Mouse (Mus musculus) embryonic fibroblast, embryonic 13.5 days (primary cell): ENCODE results near the gene Adam1b. TPM values are rescaled to one million over a fixed set of nuclear protein-coding genes. Genes with fewer than 3 reads are reported as not detected.
A peak's percentile ranks its signal among the peaks of the same experiment; 100 is the strongest.
"Not testable (repeated sequence)": the region's sequence is repeated elsewhere in the genome, so short reads cannot be mapped to it uniquely, and the experiment has no call there.

ENCODE experiments used
- H3K27ac ChIP-seq: 2 replicates; pipeline ENCODE4 v1.5.1; 2012; ENCODE audit warnings: low read length, control low read depth, inconsistent platforms; ENCODE audit not compliant: insufficient read depth
- H3K4me1 ChIP-seq: 2 replicates; pipeline ENCODE4 v1.6.1; 2011; ENCODE audit warnings: low read length; ENCODE audit not compliant: control insufficient read depth, insufficient read depth
- H3K4me3 ChIP-seq: 2 replicates; pipeline ENCODE4 v1.5.1; 2011; ENCODE audit warnings: mild to moderate bottlenecking, control low read depth, low read length; ENCODE audit not compliant: insufficient read depth
- CTCF ChIP-seq: IDR thresholded peaks from 2 replicates; pipeline ENCODE4 v1.5.1; 2011; ENCODE audit warnings: mild to moderate bottlenecking, control low read depth, low read length, moderate library complexity, borderline replicate concordance; ENCODE audit not compliant: insufficient read depth
- POLR2A ChIP-seq: IDR thresholded peaks from 2 replicates; pipeline ENCODE4 v1.6.1; 2011; ENCODE audit warnings: low read depth, mild to moderate bottlenecking, control low read depth, low read length, moderate library complexity
- polyA plus RNA-seq: library from polyadenylated mRNA; stranded (reverse); fragments of >200 nt; gene quantifications from 2 replicates; pipeline ENCODE4 v1.2.4, GENCODE M21; 2011; ENCODE audit warnings: low read depth; ENCODE audit not compliant: missing spikeins, insufficient read length

Gene Adam1b
- polyA plus RNA-seq, 1 experiment = not detected

DNA sequence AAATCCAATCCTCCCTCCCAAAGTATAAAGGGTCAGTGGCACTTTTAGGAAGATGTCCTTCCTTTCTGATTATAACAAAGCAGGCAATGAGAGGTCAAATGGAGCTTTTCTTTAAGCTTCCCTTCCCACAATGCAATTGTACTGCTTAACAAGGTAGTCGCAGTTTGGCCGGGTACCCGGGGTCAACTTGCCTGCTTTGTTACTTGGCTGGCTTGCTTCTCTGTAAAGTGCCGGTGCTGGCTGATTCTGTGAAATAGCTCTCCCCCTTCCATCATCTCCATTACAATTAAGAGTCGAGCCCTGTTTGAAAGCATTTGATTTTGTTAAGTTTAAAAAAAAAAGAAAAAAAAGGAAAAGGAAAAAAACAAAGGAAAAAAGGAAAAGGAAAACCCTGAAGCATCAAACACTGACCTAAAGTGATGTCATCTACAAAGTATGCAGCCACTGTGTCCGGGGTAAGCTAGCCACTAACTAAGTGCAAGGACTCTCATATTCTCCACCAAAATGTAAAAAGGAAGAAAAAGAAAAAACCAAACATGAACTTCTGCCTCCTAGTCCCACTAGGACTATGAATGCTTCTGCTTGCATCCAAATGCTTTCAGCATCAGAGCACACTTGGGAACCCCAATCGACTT lies 33.8 kb upstream of the Adam1b start:
- Histone ChIP-seq H3K27ac (peak overlapping the region; percentile 23; the same call in 1 of the 2 replicates), H3K4me1 (peaks cover 4% of the 10 kb centered on the region), H3K4me3 (no peak overlapping the region)
- TF ChIP-seq CTCF (no peak), POLR2A (no peak)

DNA sequence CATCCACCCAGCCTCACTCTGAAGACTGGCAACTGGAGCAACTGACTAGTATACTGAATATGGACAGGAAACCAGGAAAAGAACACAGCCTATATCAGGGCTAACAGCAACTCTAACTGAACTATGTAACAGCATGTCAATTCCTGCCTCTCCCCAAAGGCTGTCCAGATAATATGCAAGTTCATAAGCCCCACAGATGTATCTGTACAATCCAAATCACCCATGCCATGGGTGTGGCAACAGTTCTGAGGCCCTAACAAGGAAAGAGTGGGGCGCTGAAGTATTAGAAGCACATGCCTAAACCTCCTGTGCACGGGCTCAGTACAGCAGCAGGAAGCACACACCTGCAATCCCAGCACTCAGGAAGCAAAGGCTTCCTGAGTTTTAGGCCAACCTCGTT lies 31.9 kb upstream of the Adam1b start:
- Histone ChIP-seq H3K4me1 (peaks cover 4% of the 10 kb centered on the region), H3K4me3 (no peak overlapping the region), H3K27ac (no peak overlapping the region)
- TF ChIP-seq POLR2A = no peak
- TF ChIP-seq CTCF = no peak

DNA sequence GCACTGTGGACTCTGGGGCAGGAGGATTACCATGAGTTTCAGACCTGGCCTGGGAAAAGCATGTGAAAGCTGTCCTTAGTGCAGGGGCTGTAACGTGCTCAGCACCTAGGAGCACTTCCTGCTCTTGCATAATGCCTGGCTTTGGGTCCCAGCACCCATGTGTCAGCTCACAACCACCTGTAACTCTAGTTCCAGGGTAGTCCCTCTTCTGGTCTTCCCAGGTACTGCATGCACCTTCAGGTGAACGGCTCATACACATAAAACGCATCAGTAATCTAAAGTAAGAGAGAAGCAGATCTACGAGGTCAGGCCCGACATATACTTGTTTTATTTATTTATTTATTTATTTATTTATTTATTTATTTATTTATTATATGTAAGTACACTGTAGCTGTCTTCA lies 31.3 kb upstream of the Adam1b start:
- TF ChIP-seq POLR2A (no peak), CTCF (no peak)
- no peak overlapping the region for H3K4me3 ChIP-seq
- H3K27ac ChIP-seq = no peak overlapping the region
- H3K4me1 ChIP-seq = peaks cover 4% of the 10 kb centered on the region

DNA sequence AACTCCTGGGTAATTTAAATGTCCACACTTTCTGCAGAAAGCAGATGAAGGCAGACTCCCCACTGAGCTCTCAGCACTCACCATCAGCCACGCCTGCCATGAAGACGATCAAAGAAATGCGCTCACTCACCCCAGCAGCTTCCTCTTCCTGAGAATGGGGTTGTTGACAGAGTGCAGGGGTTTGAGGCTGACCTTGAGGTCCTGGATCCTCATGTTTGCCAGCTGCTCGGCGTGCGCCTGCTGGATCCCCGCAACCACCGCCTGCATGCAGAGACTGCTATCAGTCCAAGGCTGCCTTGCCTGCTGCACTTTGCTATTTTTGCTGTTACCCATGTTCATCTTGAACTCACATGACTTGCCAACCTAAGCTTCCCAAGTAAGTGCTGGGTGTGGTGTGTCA lies 23.7 kb upstream of the Adam1b start:
- TF ChIP-seq CTCF (no peak), POLR2A (no peak)
- Histone ChIP-seq H3K4me1 (no peaks in the 10 kb centered on the region), H3K4me3 (no peak overlapping the region), H3K27ac (no peak overlapping the region)

DNA sequence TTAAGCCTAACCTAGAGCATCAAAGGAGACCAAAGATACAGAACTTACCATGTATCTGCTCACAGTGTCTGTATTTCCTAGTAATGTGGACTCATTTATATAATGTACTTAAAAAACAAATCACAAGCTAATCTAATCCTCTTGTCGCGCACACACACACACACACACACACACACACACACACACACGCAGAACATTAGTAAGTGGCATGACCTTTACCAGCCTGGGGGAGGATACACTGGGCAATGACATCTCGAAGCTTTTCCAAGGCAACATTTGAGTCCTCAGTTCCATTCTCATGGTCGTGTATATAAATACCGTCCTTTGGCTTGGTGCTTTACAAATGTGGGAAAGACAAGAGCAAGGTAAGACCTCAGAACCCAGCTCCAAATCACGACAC lies 23.3 kb upstream of the Adam1b start:
- Histone ChIP-seq H3K4me3 (no peak overlapping the region), H3K4me1 (no peaks in the 10 kb centered on the region), H3K27ac (no peak overlapping the region)
- TF ChIP-seq POLR2A (no peak), CTCF (no peak)

DNA sequence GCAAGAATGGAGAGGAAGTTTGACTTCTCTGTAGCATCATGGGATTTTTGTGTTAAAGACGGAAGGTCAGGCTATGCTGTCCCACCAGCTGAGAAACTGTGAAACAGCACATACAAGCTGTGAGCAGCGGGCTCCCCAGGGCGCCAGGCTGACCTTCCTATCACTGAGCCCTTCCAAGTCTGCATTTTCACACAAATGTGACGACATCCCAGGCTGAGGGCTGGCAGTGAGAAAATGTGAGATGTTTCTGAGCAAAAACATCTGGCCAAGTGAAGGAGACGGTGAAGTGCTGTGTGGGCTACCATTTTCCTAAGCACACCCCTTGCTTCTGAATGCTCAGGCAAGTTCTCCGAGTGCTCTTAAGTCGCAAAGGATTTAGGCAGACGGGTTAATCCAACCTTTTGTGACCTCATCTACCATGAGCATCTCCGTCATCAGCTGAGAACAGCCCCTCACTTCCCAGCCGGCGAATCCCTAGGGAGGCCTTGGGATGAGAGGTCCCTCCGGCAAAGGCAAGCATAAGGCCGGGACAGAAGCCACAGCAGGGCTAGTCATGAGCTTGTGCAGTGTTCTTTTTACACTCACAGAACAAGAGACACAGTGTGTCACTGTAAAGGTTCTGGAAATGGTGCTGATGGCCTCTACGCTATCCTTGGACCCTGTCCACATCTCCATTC lies 22.7 kb upstream of the Adam1b start:
- Histone ChIP-seq H3K4me3 (no peak overlapping the region), H3K4me1 (no peaks in the 10 kb centered on the region), H3K27ac (no peak overlapping the region)
- no peak for TF ChIP-seq POLR2A
- no peak for TF ChIP-seq CTCF

DNA sequence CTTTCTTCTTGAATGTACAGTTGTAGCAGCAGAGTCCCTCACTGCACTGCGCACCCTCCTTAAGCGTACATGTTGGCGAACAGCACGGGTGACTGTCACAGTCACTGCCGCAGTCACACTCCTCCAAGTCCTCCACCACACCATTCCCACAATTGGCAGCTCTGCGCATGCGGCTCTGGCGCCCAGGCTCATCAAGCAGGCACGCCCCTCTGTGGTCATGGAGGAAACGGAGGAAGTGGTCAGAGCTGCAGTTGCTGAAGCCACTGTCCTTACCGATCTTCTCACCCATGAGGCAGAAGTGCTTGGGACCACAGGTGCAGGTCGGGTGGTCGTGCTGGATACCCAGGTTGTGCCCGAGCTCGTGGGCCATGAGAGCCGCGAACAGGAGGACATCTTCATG lies 16.5 kb upstream of the Adam1b start:
- H3K4me3 ChIP-seq, H3K27ac ChIP-seq, H3K4me1 ChIP-seq: not testable (repeated sequence)

DNA sequence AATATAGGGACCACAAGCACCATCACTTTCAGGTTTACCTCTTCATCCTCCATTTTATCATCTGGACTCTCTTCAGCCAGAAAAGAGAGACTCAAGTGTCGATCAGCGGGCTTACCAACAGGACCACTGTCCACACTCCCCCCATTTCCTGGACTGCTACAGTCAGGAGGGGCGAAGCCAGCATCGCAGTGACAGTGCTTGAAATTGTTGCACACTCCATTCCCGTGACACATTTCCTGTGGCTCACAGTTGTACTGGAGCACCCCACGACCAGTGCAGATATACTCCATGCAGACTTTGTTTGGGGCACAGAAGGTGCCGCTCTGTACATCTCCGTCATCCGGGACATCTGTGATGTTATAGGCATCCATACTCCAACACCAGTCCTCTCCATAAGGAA lies 15.7 kb upstream of the Adam1b start:
- no peak for TF ChIP-seq POLR2A
- no peak for TF ChIP-seq CTCF
- Histone ChIP-seq H3K27ac (no peak overlapping the region), H3K4me1 (no peaks in the 10 kb centered on the region), H3K4me3 (no peak overlapping the region)

DNA sequence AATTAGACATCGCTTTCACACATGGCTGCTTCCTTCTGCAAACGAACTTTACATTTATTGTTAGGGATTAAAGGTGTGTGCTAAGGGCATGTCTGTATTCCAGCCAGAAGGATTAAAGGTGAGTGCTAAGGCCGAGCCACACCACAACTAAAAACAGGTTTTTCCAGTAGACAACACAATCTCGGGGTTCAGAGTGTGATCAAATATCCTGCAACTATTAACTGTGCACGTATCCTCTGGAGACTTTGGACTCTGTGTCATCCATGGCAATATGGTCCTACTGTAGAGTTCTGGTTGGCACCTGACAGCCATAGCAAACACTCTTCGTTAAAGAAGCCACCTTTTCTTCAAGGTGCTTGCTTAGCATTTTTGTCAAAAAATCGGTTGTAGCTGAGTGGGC lies 6.8 kb upstream of the Adam1b start:
- Histone ChIP-seq H3K4me3 (no peak overlapping the region), H3K27ac (no peak overlapping the region), H3K4me1 (no peaks in the 10 kb centered on the region)
- no peak for TF ChIP-seq POLR2A
- no peak for TF ChIP-seq CTCF

DNA sequence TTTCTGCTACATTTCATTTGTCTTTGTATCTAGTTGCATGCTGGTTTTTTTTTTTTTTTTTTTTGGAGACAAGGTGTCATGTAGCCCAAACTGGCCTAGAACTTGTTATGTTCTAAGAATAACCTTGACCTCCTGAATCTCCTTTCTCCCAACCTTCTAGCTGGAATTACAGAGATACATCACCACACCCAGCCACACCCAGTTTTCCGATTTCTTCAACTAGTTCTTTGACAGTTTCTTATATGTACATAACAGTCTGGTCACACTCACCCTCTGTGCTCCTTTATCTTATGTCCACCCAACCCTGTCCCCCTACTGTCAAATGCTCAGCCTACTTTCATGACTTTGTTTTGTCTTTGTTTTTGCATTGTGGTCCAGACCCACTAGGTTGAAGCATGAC lies 3.6 kb upstream of the Adam1b start:
- TF ChIP-seq POLR2A = no peak
- TF ChIP-seq CTCF = no peak
- H3K27ac ChIP-seq = no peak overlapping the region
- H3K4me3 ChIP-seq = no peak overlapping the region
- H3K4me1 ChIP-seq = no peaks in the 10 kb centered on the region

DNA sequence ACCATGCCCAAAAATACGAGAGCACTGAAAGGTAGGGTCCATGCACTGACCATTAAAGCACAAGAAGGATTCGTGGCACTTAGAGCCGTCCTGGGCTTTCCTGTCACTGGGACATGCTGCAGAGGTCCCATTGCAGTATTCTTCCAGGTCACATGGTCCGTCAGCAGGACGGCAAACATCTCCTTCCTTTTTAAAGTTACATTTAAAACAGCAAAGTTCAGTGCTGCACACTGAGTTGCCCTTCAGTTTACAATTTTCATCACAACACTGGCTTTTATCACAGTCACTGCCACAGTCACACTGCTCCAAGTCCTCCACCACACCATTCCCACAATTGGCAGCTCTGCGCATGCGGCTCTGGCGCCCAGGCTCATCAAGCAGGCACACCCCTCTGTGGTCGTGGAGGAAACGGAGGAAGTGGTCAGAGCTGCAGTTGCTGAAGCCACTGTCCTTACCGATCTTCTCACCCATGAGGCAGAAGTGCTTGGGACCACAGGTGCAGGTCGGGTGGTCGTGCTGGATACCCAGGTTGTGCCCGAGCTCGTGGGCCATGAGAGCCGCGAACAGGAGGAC lies 1.7 kb downstream of the Adam1b start:
- H3K4me3 ChIP-seq, H3K4me1 ChIP-seq, H3K27ac ChIP-seq: not testable (repeated sequence)
